Mouse (Mus musculus) MEL (cell line): ENCODE data around the gene Celf2. TPM values are rescaled to one million over a fixed set of nuclear protein-coding genes. Genes with fewer than 3 reads are reported as not detected.

Source experiments
- DNase-seq: peaks from one replicate; pipeline ENCODE4 v3.0.0; 2011; ENCODE audit warnings: low read depth, low spot score
- H3K27ac ChIP-seq: 2 replicates; pipeline ENCODE4 v1.5.1; 2012; ENCODE audit warnings: low read depth, mild to moderate bottlenecking, control low read depth, low read length, moderate library complexity; ENCODE audit not compliant: control insufficient read depth
- H3K27me3 ChIP-seq, 2 experiments: fragments of 150-350 bp in 1 of 2; sonication (generic) in 1 of 2; 2 replicates each; pipeline ENCODE4 v1.6.1; 2012; ENCODE audit warnings: low read length in 2 of 2, mild to moderate bottlenecking in 2 of 2, improper control_type of control experiment in 1 of 2, moderate library complexity in 1 of 2; ENCODE audit not compliant: insufficient read depth in 2 of 2, control insufficient read depth in 1 of 2
- H3K36me3 ChIP-seq, 2 experiments: 2 replicates each; pipeline ENCODE4 v1.6.1; 2012 to 2014; ENCODE audit warnings: low read length in 2 of 2, improper control_type of control experiment in 1 of 2, inconsistent platforms in 1 of 2, mild to moderate bottlenecking in 1 of 2; ENCODE audit not compliant: insufficient read depth in 2 of 2, control insufficient read depth in 1 of 2
- H3K4me1 ChIP-seq, 2 experiments: fragments of 150-350 bp in 1 of 2; sonication (generic) in 1 of 2; 2 replicates each; pipeline ENCODE4 v1.6.1; 2012; ENCODE audit warnings: low read length in 2 of 2, improper control_type of control experiment in 1 of 2, mild to moderate bottlenecking in 1 of 2; ENCODE audit not compliant: insufficient read depth in 2 of 2, control insufficient read depth in 1 of 2
- H3K4me3 ChIP-seq, 2 experiments: fragments of 150-350 bp in 1 of 2; sonication (generic) in 1 of 2; 2 replicates each; pipeline ENCODE4 v1.5.1; 2012; ENCODE audit warnings: low read depth in 2 of 2, low read length in 2 of 2, mild to moderate bottlenecking in 2 of 2, moderate library complexity in 2 of 2, control low read depth in 1 of 2, improper control_type of control experiment in 1 of 2; ENCODE audit not compliant: control insufficient read depth in 1 of 2, insufficient read depth in 1 of 2
- H3K79me2 ChIP-seq: 2 replicates; pipeline ENCODE4 v1.6.1; 2012; ENCODE audit warnings: mild to moderate bottlenecking, low read length, moderate library complexity; ENCODE audit not compliant: control insufficient read depth, poor library complexity, insufficient read depth
- H3K9ac ChIP-seq: 2 replicates; pipeline ENCODE4 v1.6.1; 2012; ENCODE audit warnings: low read depth, mild to moderate bottlenecking, control low read depth, low read length, moderate library complexity; ENCODE audit not compliant: control insufficient read depth, poor library complexity, severe bottlenecking
- H3K9me3 ChIP-seq: fragments of 150-350 bp; sonication (generic); replicated peaks from 2 replicates; pipeline ENCODE4 v1.6.1; 2012; ENCODE audit warnings: mild to moderate bottlenecking, low read length, improper control_type of control experiment, moderate library complexity; ENCODE audit not compliant: insufficient read depth
- BHLHE40 ChIP-seq: IDR thresholded peaks from 2 replicates; pipeline ENCODE4 v1.6.1; 2012; ENCODE audit warnings: low read depth, mild to moderate bottlenecking, inconsistent platforms, low read length, improper control_type of control experiment, borderline replicate concordance
- CHD2 ChIP-seq: IDR thresholded peaks from 2 replicates; pipeline ENCODE4 v1.6.1; 2011; ENCODE audit warnings: low read length, improper control_type of control experiment
- E2F4 ChIP-seq: IDR thresholded peaks from 2 replicates; pipeline ENCODE4 v1.6.1; 2011; ENCODE audit warnings: low read depth, low read length, improper control_type of control experiment, borderline replicate concordance
- ELF1 ChIP-seq: IDR thresholded peaks from 2 replicates; pipeline ENCODE4 v1.6.1; 2014; ENCODE audit warnings: low read depth, mild to moderate bottlenecking, inconsistent platforms, low read length, improper control_type of control experiment, moderate library complexity
- ETS1 ChIP-seq: IDR thresholded peaks from 2 replicates; pipeline ENCODE4 v1.6.1; 2012; ENCODE audit warnings: low read depth, mild to moderate bottlenecking, inconsistent platforms, low read length, improper control_type of control experiment, moderate library complexity
- GATA1 ChIP-seq: IDR thresholded peaks from 2 replicates; pipeline ENCODE4 v1.6.1; 2011; ENCODE audit warnings: low read depth, low read length, improper control_type of control experiment
- JUND ChIP-seq: IDR thresholded peaks from 2 replicates; pipeline ENCODE4 v1.6.1; 2011; ENCODE audit warnings: low read depth, mild to moderate bottlenecking, improper control_type of control experiment, low read length
- KAT2A ChIP-seq: conservative IDR thresholded peaks from 2 replicates; pipeline ENCODE4 v1.6.1; 2012; ENCODE audit warnings: low read depth, low read length, improper control_type of control experiment, inconsistent platforms
- MAFK ChIP-seq: IDR thresholded peaks from 2 replicates; pipeline ENCODE4 v1.6.1; 2011; ENCODE audit warnings: low read depth, mild to moderate bottlenecking, low read length, improper control_type of control experiment, borderline replicate concordance
- MAZ ChIP-seq: IDR thresholded peaks from 2 replicates; pipeline ENCODE4 v1.6.1; 2012; ENCODE audit warnings: low read depth, mild to moderate bottlenecking, inconsistent platforms, low read length, improper control_type of control experiment
- MEF2A ChIP-seq: IDR thresholded peaks from 2 replicates; pipeline ENCODE4 v1.6.1; 2014; ENCODE audit warnings: low read depth, mild to moderate bottlenecking, inconsistent platforms, low read length, improper control_type of control experiment; ENCODE audit not compliant: poor library complexity, insufficient replicate concordance, severe bottlenecking; ENCODE audit errors: extremely low read depth
- MXI1 ChIP-seq: IDR thresholded peaks from 2 replicates; pipeline ENCODE4 v1.6.1; 2011; ENCODE audit warnings: mild to moderate bottlenecking, low read depth, low read length, improper control_type of control experiment
- MYB ChIP-seq: IDR thresholded peaks from 2 replicates; pipeline ENCODE4 v1.6.1; 2011; ENCODE audit warnings: mild to moderate bottlenecking, low read depth, low read length, improper control_type of control experiment
- MYC ChIP-seq: IDR thresholded peaks from 2 replicates; pipeline ENCODE4 v1.6.1; 2011; ENCODE audit warnings: low read depth, mild to moderate bottlenecking, low read length, improper control_type of control experiment, moderate library complexity
- NELFE ChIP-seq: IDR thresholded peaks from 2 replicates; pipeline ENCODE4 v1.6.1; 2011; ENCODE audit warnings: low read depth, low read length, improper control_type of control experiment
- NRF1 ChIP-seq: IDR thresholded peaks from 2 replicates; pipeline ENCODE4 v1.6.1; 2014; ENCODE audit warnings: low read depth, mild to moderate bottlenecking, inconsistent platforms, low read length, improper control_type of control experiment, moderate library complexity; ENCODE audit not compliant: poor library complexity, insufficient read depth, severe bottlenecking
- POLR2A ChIP-seq, 2 experiments: IDR thresholded peaks; 2 replicates each; pipeline ENCODE4 v1.6.1; 2011 to 2012; ENCODE audit warnings: low read length in 2 of 2, mild to moderate bottlenecking in 2 of 2, control low read depth in 1 of 2, improper control_type of control experiment in 1 of 2, low read depth in 1 of 2, moderate library complexity in 1 of 2; ENCODE audit not compliant: control insufficient read depth in 1 of 2, insufficient read depth in 1 of 2, poor library complexity in 1 of 2
- POLR2AphosphoS2 ChIP-seq: IDR thresholded peaks from 2 replicates; pipeline ENCODE4 v1.6.1; 2011; ENCODE audit warnings: low read length, improper control_type of control experiment
- SIN3A ChIP-seq: IDR thresholded peaks from 2 replicates; pipeline ENCODE4 v1.6.1; 2012; ENCODE audit warnings: low read length, improper control_type of control experiment, inconsistent platforms
- TCF12 ChIP-seq: IDR thresholded peaks from 2 replicates; pipeline ENCODE4 v1.6.1; 2014; ENCODE audit warnings: low read depth, mild to moderate bottlenecking, inconsistent platforms, low read length, improper control_type of control experiment, moderate library complexity
- UBTF ChIP-seq: IDR thresholded peaks from 2 replicates; pipeline ENCODE4 v1.6.1; 2012; ENCODE audit warnings: low read depth, mild to moderate bottlenecking, inconsistent platforms, low read length, improper control_type of control experiment, moderate library complexity, borderline replicate concordance; ENCODE audit not compliant: insufficient read depth
- USF2 ChIP-seq, 2 experiments: IDR thresholded peaks; 2 replicates each; pipeline ENCODE4 v1.6.1; 2011 to 2012; ENCODE audit warnings: improper control_type of control experiment in 2 of 2, low read length in 2 of 2, borderline replicate concordance in 1 of 2, inconsistent platforms in 1 of 2, low read depth in 1 of 2, mild to moderate bottlenecking in 1 of 2; ENCODE audit not compliant: insufficient read depth in 1 of 2
- ZC3H11A ChIP-seq: IDR thresholded peaks from 2 replicates; pipeline ENCODE4 v1.6.1; 2012; ENCODE audit warnings: low read depth, mild to moderate bottlenecking, inconsistent platforms, low read length, improper control_type of control experiment
- ZKSCAN1 ChIP-seq: IDR thresholded peaks from 2 replicates; pipeline ENCODE4 v1.6.1; 2012; ENCODE audit warnings: low read depth, mild to moderate bottlenecking, inconsistent platforms, low read length, improper control_type of control experiment, moderate library complexity
- ZNF384 ChIP-seq: IDR thresholded peaks from 2 replicates; pipeline ENCODE4 v1.6.1; 2012; ENCODE audit warnings: low read depth, mild to moderate bottlenecking, inconsistent platforms, low read length, improper control_type of control experiment
- polyA plus RNA-seq, 2 experiments: library from polyadenylated mRNA; stranded (reverse) in 1 of 2; unstranded in 1 of 2; fragments of >175 nt in 1 of 2; fragments of >200 nt in 1 of 2; gene quantifications; 2 replicates each; pipeline versions ENCODE4 v1.2.1 to v1.2.4; 2012; ENCODE audit warnings: low replicate concordance in 2 of 2, low read depth in 1 of 2; ENCODE audit not compliant: insufficient read length in 2 of 2, insufficient read depth in 1 of 2, missing spikeins in 1 of 2
- total RNA-seq: library from RNA; depleted of rRNA; stranded (reverse); fragments of 300-350 nt; gene quantifications from 2 replicates; pipeline ENCODE4 v1.2.3, GENCODE M21; 2012

Gene Celf2
- total and polyA plus RNA-seq, 3 experiments: 8.9 to 16.7 TPM; not detected in 1

- TF ChIP-seq ELF1 (no peak), TCF12 (no peak), ZNF384 (no peak), ETS1 (no peak), KAT2A (no peak), MAFK (no peak), MXI1 (no peak), MAZ (no peak), USF2 (IDR thresholded peaks at IDR 0.05; ENCODE audit: borderline replicate concordance in 1 of 2, insufficient read depth in 1 of 2, low read depth in 1 of 2, low read length in 2 of 2) (no peak), GATA1 (no peak)
- Histone ChIP-seq H3K27ac (no peak overlapping the region), H3K9me3 (no peaks in the 10 kb centered on the region), H3K79me2 (no peaks in the 10 kb centered on the region), H3K9ac (no peak overlapping the region), H3K36me3 (no peaks in the 10 kb centered on the region), H3K4me1 (no peaks in the 10 kb centered on the region), H3K27me3 (no peaks in the 10 kb centered on the region), H3K4me3 (no peak overlapping the region)
- no peak for DNase-seq
These were observed 116.9 kb downstream of the Celf2 start for GRCm38 (mm10) chr2:7392500-7392899.

- H3K4me1 ChIP-seq: no peaks in the 10 kb centered on the region
- no peak overlapping the region for H3K9ac ChIP-seq
- no peaks in the 10 kb centered on the region for H3K36me3 ChIP-seq
- TF ChIP-seq NRF1 (no peak), NELFE (no peak), E2F4 (no peak), POLR2A (IDR thresholded peaks at IDR 0.05; ENCODE audit: control insufficient read depth in 1 of 2, insufficient read depth in 1 of 2, low read depth in 1 of 2, low read length in 2 of 2, poor library complexity in 1 of 2) (no peak), UBTF (no peak), CHD2 (no peak)
- no peaks in the 10 kb centered on the region for H3K9me3 ChIP-seq
- no peak overlapping the region for H3K4me3 ChIP-seq
- H3K27me3 ChIP-seq: no peaks in the 10 kb centered on the region
- no peak overlapping the region for H3K27ac ChIP-seq
- no peak for DNase-seq
- no peaks in the 10 kb centered on the region for H3K79me2 ChIP-seq
These were observed 120.1 kb downstream of the Celf2 start for GRCm38 (mm10) chr2:7389264-7389663.

- TF ChIP-seq JUND: no peak
- no peak for TF ChIP-seq MYB
- TF ChIP-seq POLR2A (IDR thresholded peaks at IDR 0.05; ENCODE audit: control insufficient read depth in 1 of 2, insufficient read depth in 1 of 2, low read depth in 1 of 2, low read length in 2 of 2, poor library complexity in 1 of 2): no peak
- no peak for TF ChIP-seq MXI1
- no peak for TF ChIP-seq BHLHE40
- TF ChIP-seq POLR2AphosphoS2: no peak
- TF ChIP-seq MYC: no peak
- TF ChIP-seq ZKSCAN1: no peak
- TF ChIP-seq USF2 (IDR thresholded peaks at IDR 0.05; ENCODE audit: borderline replicate concordance in 1 of 2, insufficient read depth in 1 of 2, low read depth in 1 of 2, low read length in 2 of 2): no peak
- TF ChIP-seq SIN3A: no peak
- no peak for TF ChIP-seq MEF2A
- no peak for TF ChIP-seq MAFK
- TF ChIP-seq ZC3H11A: no peak
- H3K79me2 ChIP-seq: no peaks in the 10 kb centered on the region
- no peaks in the 10 kb centered on the region for H3K36me3 ChIP-seq
These were observed 130.6 kb downstream of the Celf2 start for GRCm38 (mm10) chr2:7378736-7379135.

More at GRCm38 (mm10) chr2:7378736-7379135, 130.6 kb downstream of the Celf2 start:
- Histone ChIP-seq H3K4me3 (no peak overlapping the region), H3K4me1 (no peaks in the 10 kb centered on the region), H3K9me3 (no peaks in the 10 kb centered on the region), H3K9ac (no peak overlapping the region), H3K27me3 (no peaks in the 10 kb centered on the region), H3K27ac (no peak overlapping the region)
- DNase-seq: no peak
